Mouse (Mus musculus): Measurements from ENCODE around the gene Actn2. TPM values are rescaled to one million over a fixed set of nuclear protein-coding genes. Genes with fewer than 3 reads are reported as not detected.

Gene Actn2
- total and polyA plus RNA-seq, 2 experiments from 2014 or later = 4.0 to 5.7 TPM

GRCm38 (mm10) chr13:12228248-12228647, 112.3 kb downstream of the Actn2 start:
- H3K4me3 ChIP-seq (ENCODE audit: low read depth, low read length) = no peak overlapping the region
- 79% methylated on average over 4 of the region's 4 CpGs for WGBS
- H3K27ac ChIP-seq (ENCODE audit: low read depth, low read length) = no peak overlapping the region
- ATAC-seq (ENCODE audit: low FRiP score) (no peak), DNase-seq (ENCODE audit: low spot score) (no peak)
- no peaks in the 10 kb centered on the region for H3K4me1 ChIP-seq (ENCODE audit: insufficient read depth, low read length)
- no peak overlapping the region for H3K4me2 ChIP-seq (ENCODE audit: low read depth, low read length, poor library complexity, severe bottlenecking)
- H3K36me3 ChIP-seq (ENCODE audit: insufficient read depth, low read length) = peaks cover 29% of the 10 kb centered on the region
- no peaks in the 10 kb centered on the region for H3K9me3 ChIP-seq (ENCODE audit: low read length)
- H3K9ac ChIP-seq (replicated peaks; ENCODE audit: low read length, poor library complexity, severe bottlenecking) = no peak overlapping the region
- no peaks in the 10 kb centered on the region for H3K27me3 ChIP-seq (ENCODE audit: insufficient read depth, low read length)
- no peak for TF ChIP-seq CTCF (IDR thresholded peaks at IDR 0.05)

GRCm38 (mm10) chr13:12227606-12228005, 113.0 kb downstream of the Actn2 start:
- no peaks in the 10 kb centered on the region for H3K4me1 ChIP-seq (ENCODE audit: insufficient read depth, low read length)
- TF ChIP-seq CTCF (IDR thresholded peaks at IDR 0.05) = no peak
- H3K4me3 ChIP-seq (ENCODE audit: low read depth, low read length) = no peak overlapping the region
- no peak for DNase-seq (ENCODE audit: low spot score)
- no peak for ATAC-seq (ENCODE audit: low FRiP score)
- no peak overlapping the region for H3K27ac ChIP-seq (ENCODE audit: low read depth, low read length)
- H3K9ac ChIP-seq (replicated peaks; ENCODE audit: low read length, poor library complexity, severe bottlenecking) = no peak overlapping the region
- H3K36me3 ChIP-seq (ENCODE audit: insufficient read depth, low read length) = peaks cover 29% of the 10 kb centered on the region
- no peak overlapping the region for H3K4me2 ChIP-seq (ENCODE audit: low read depth, low read length, poor library complexity, severe bottlenecking)
- WGBS = 80% methylated on average over 5 of the region's 5 CpGs
- H3K9me3 ChIP-seq (ENCODE audit: low read length) = no peaks in the 10 kb centered on the region
- no peaks in the 10 kb centered on the region for H3K27me3 ChIP-seq (ENCODE audit: insufficient read depth, low read length)

Other genes starting within 250 kb of the Actn2 start
- gene Ryr2, start 233.8 kb downstream of the Actn2 start, total RNA-seq (2014; rRNA removed) = 22.5 and 41.9 TPM in 2 replicates
- 2.6 and 3.5 TPM in 2 replicates for gene Ryr2, start 233.8 kb downstream of the Actn2 start, polyA plus RNA-seq (2015; fragmentation: Nextera tagmentation; extraction: Ambion mirVana)
- gene Mtr, start 82.6 kb downstream of the Actn2 start, total RNA-seq (2014; rRNA removed) = 6.3 and 6.9 TPM in 2 replicates
- 1.9 and 2.2 TPM in 2 replicates for gene Mtr, start 82.6 kb downstream of the Actn2 start, polyA plus RNA-seq (2015; fragmentation: Nextera tagmentation; extraction: Ambion mirVana)
- 13.1 and 18.5 TPM in 2 replicates for gene Heatr1, start 54.3 kb upstream of the Actn2 start, total RNA-seq (2014; rRNA removed)
- gene Heatr1, start 54.3 kb upstream of the Actn2 start, polyA plus RNA-seq (2015; fragmentation: Nextera tagmentation; extraction: Ambion mirVana) = 5.1 and 5.9 TPM in 2 replicates
- 24.5 and 34.3 TPM in 2 replicates for gene Lgals8, start 124.2 kb upstream of the Actn2 start, total RNA-seq (2014; rRNA removed)
- 30.2 and 31.3 TPM in 2 replicates for gene Lgals8, start 124.2 kb upstream of the Actn2 start, polyA plus RNA-seq (2015; fragmentation: Nextera tagmentation; extraction: Ambion mirVana)
- gene Edaradd, start 179.7 kb upstream of the Actn2 start, total RNA-seq (2014; rRNA removed) = 1.1 and 1.4 TPM in 2 replicates
- gene Edaradd, start 179.7 kb upstream of the Actn2 start, polyA plus RNA-seq (2015; fragmentation: Nextera tagmentation; extraction: Ambion mirVana) = 1.4 TPM in 2 replicates
- gene Ero1lb, start 225.1 kb upstream of the Actn2 start, total RNA-seq (2014; rRNA removed) = 8.6 and 10.7 TPM in 2 replicates
- 10.7 and 11.3 TPM in 2 replicates for gene Ero1lb, start 225.1 kb upstream of the Actn2 start, polyA plus RNA-seq (2015; fragmentation: Nextera tagmentation; extraction: Ambion mirVana)